Mouse (Mus musculus) retina, embryonic 14.5 days (tissue): ENCODE data around the gene Cdk2ap2.

Experiments
- DNase-seq: peaks from one replicate; pipeline ENCODE4 v3.0.0-alpha.2; 2015; ENCODE audit warnings: low spot score

The Cdk2ap2 gene

DNA sequence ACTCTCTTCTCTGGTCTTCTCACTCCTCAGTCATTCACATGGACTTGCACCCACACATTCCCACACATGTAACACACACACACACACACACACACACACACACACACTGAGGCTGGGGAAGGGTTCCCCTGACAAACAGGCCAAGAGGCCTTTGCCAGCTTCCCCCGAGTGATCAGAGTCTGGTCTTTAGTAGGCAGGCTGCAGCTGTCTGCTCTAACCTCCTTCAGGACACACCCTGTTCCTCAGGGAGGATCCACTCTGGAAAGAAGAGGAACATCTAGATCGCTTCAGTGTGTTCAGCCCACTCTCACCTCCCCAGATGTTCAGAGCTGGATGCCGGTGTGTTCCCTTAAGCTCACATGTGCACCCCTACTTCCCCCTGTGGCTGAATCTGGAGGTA lies 2.6 kb upstream of the Cdk2ap2 start:
- no peak for DNase-seq

DNA sequence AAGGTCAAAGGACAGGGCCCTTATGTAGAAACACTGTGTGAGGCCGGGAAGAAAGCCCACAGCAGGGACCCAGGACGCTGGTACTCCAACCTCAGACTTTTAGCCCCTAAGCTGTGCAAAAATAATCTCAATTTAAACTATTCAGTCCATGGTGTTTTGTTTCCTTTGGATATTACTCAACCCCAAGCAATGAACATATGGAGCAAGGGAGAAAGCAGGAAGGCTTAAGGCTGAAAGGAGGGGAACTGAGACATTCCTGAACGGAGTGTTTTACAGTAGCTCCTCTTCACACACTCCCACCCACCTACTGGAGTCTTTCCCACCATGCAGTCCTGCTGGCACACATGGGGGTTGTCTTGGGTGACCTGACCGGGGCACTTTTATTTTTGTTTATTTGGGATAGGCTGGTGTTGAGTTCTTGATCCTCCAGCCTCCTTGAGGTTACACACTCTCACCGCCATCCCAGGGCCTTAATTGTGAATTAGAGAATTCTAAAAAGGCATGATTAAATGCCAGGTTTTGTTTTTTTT lies 2.1 kb upstream of the Cdk2ap2 start:
- no peak for DNase-seq

DNA sequence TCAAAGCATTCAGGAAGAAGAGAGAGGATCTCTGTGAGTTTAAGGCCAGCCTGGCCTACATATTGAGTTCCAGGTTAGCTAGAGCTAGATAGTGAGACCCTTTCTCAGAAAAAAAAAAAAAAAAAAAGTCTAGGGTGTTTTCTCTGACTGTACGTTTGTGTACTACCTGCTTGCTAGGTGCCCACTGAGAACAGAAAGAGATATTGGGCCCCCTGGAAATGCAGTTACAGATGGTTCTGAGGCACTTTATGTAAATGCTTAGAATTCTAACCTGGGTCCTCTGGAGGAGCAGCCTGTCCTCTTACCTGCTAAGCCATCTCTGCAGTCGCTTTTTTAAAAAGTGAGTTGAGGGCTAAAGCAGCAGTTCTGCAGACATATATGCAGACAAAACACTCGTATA lies 1.2 kb upstream of the Cdk2ap2 start:
- no peak for DNase-seq

DNA sequence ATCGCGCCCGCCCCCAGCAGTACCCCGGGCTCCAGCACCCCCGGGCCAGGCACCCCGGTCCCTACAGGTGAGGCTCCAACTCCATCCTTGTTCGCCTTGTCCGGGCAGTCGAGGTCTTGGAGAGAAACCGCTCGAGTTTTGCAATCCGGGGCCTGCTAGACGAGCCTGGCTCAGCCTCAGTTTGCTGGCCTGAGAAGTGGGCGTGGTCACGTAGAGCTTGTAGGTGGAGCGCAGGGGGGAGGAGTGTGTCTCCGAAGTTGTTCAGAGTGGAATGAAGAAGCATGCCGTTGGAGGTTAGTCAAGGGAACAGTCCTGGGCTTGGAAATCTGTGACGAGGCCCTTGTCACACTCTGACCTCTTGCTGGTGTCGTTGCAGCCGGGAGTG lies 451 bp downstream of the Cdk2ap2 start:
- DNase-seq = no peak

DNA sequence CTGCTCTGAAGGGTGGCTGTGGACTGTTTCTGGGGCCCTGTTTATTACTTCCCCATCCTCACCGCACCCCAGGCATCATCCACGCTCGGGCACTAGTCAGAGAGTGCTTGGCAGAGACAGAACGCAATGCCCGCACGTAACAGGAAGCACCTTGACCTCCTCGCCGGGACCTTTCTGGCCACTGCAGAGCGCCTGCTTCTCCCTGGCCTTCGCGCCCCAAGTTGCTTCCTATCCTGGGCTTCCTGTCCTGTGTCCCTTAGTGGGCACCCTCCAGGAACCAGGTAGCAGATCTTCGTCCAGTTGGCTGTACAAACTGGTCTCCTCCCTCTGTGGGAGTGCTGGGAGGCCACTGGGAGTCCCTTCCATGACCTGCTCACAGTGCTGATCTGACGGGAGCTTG lies 1.4 kb downstream of the Cdk2ap2 start:
- DNase-seq = no peak

DNA sequence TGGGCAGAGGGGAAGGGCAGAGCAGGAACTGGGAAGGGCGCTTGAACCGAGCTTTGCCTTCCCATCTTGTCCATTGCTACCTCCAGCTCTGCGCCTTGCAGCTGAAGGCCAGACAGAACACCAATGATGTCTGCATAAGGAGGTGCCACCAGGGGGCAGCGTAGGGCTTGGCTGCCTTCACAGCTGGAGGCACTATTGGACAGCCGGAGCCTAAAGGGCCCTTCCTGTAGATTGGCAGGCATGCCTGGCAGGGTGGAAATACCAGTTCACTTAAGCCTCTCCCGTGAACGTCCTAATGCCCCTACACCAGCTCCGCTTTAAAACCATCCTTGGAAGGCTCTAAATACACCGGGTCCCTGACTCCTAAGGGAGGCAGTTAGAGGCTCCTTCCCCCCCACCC lies 2.1 kb downstream of the Cdk2ap2 start:
- peak; percentile 98 for DNase-seq

DNA sequence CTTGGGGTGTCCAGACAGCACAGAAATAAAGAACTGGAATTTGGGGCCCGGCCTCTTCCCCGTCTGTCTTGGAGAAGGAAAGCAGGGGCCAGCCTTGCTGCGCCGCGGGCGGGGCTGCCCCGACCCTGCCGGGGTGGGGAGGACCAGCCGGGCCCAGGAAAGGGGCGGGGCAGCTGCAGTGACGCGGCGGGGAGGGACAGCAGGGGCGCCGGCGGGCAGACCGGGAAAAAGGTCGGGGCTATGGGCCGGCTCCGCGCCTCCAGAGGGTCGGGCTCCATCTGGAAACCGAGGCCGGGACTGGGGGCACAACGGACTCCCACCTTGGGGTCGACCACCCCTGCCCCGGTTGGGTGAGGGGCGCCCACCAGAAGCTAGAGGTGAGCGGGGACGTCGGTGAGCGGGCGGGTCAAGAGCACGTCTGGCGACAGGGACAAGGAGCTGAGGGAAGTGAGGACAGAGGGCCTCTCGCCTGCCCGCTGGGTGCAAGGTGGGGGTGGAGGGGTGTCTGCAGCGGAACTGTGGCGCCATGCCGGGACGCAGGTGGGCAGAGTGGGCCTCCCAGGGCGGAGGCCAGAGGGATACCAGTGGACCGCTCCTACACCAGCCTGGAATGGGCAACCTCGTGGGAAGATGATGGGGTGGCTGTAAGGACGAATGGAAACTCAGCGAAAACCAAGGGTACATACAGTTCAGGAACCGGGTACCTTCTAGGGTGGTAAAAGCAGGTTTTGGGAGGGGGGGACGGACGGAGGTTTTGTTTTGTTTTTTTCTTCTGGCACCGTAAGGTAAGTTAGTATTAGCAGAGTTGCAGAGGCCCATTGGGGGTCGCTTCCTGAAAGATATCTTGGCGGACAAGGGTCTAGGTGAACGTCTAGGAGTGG lies 3.1 kb downstream of the Cdk2ap2 start, which contains the start of gene Pitpnm1:
Pitpnm1 (plus strand) TSS at position 162 of the 881 bp plus-strand sequence.
- DNase-seq = peak; percentile 76

DNA sequence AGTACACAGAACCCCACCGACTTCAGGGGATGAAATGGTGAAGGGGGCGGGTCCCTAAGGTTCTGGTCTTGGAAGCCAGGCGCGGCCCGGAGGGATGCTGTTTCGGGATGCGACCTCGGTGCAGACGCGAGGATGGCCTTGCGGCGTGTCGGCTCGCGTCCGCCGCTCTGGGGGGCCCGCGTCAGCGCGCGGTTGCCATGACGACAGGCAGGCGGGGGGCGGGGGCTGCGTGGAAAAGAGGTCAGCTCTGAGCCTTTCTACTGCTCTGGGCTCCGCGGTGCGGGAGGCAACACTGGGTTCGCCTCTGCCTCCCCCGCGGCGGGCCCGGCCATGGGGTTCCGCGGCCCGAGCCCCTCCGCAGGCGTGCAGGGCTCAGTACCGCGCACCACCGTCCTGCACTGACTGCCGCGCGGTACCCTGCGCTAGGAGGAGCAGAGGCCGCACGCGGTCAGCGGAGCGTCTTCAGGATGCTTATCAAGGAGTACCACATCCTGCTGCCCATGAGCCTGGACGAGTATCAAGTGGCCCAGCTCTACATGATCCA lies 3.8 kb downstream of the Cdk2ap2 start:
- DNase-seq = peak; percentile 83

DNA sequence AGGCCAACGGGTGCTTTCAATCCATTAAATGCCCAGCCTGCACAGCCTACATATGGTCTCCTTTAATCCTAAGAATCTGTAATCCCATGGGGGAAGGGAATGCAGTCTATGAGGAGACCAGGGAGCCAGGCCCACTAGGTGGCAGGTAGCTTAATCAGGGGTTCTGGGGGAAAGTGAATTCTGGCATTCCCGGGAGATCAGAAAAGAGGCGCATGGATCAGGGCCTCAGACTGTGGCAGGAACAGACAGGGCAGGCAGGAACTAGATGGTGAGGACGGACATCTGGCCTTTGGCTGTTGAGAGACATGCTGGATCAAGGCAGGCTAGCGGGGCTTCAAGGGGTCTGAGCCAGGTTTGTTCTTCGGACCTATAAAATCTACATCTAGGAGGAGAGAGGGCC lies 4.5 kb downstream of the Cdk2ap2 start:
- peak; percentile 62 for DNase-seq

DNA sequence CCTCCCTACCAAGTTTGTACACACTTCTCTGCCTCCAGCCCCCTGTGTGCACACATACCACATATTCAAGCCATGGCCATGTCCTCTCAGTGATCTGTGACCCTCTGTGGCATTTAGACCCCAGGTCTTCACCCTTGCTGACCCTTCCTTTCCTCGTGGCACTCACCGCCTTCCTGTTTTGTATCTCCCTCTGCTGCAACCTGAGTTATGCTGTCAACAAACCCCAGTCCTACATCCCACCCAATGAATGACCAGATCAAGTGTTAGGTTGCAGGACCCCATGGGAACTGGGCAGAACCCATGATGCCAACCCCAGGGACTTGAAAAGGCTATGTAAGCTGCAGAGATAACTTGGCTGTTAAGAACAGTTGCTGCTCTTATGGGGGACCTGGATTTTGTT lies 5.1 kb downstream of the Cdk2ap2 start:
- DNase-seq = no peak

DNA sequence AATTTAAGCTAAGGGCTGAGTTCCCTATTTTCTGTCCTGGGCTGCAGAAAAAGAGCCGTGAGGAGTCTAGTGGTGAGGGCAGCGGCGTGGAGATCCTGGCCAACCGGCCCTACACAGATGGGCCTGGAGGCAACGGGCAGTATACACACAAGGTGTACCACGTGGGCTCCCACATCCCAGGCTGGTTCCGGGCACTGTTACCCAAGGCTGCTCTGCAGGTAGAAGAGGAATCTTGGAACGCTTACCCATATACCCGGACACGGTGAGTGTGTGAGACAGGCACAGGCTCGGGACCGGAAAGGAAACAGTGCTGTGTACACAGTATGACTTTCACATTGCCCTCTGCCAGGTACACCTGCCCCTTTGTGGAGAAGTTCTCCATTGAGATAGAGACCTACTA lies 5.6 kb downstream of the Cdk2ap2 start:
- DNase-seq = no peak

DNA sequence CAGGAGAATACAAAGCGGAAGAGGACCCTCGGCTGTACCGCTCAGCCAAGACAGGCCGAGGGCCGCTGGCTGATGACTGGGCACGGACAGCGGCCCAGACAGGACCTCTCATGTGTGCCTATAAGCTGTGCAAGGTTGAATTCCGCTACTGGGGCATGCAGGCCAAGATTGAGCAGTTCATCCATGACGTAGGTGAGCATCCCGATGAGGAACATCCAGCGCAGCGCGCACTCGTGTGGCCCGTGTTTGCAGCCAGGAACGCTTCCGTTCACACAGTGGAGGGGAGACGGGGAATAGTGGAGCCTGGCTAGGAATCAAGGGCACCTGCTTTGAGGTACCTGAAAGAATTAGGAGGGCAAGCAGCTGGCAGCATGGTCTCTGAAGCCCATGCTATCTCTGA lies 6.3 kb downstream of the Cdk2ap2 start:
- DNase-seq = no peak

DNA sequence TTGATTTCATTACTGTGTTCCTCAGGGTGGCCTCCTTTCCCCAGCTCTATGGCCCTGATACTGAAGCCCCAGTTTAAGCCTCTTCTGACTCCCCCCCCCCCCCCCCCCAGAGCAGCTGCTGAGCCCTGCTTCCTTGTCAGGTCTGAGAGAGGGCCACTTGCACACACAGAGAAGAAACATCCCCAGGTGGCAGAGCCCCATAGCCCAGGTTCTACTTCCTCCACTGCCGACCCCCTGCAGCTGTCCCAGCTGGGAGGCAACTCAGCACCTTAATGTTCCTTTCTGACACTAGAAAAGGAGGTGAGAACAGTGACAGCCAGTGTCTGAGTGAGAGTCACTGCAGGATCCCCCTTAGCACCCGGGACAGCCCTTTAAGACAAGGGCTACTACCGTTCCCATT lies 6.8 kb downstream of the Cdk2ap2 start:
- DNase-seq = no peak

DNA sequence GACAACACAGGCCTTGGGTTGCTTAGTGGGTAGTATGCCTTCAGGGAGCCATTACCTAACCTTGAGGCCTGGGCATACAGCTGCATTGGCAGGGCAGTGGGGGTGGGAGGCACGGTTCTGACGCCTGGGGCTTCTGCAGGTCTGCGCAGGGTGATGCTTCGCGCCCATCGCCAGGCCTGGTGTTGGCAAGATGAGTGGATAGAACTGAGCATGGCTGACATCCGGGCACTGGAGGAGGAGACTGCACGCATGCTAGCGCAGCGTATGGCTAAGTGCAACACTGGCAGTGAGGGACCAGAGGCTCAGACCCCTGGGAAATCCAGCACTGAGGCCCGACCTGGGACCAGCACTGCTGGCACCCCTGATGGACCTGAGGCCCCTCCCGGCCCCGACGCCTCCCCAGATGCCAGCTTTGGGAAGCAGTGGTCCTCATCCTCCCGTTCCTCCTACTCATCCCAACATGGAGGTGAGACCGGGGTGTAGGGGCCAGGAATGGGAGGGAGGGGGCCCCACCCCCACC lies 7.8 kb downstream of the Cdk2ap2 start:
- no peak for DNase-seq

DNA sequence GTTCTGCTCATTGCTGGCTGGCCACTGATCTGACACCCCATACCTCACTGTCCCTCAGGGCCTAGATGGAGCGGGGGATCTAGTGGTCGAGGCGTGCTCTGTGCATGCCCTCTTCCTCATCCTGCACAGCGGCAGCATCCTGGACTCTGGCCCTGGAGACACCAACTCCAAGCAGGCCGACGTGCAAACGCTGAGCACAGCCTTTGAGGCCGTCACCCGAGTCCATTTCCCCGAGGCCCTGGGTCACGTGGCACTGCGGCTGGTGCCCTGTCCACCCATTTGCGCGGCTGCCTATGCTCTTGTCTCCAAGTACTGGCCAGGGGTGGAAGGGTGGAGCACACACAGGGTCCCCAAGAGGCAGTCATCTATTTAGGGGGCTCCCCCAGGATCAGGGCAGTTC lies 9.7 kb downstream of the Cdk2ap2 start:
- no peak for DNase-seq

DNA sequence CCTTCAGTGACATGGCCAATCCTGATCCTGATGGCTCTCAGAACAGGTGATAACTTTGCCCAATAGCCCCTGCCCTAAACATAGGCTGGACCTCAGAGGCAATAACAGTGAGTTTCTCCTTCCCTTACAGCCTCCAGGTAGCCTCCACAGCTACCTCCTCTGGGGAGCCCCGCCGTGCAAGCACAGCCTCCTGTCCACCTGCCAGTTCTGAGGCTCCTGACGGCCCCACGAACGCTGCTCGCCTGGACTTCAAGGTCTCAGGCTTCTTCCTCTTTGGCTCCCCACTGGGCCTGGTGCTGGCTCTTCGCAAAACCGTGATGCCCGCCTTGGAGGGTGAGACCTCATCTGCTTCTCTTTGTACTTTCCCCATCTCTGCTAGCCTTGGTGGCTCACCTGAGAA lies 11.6 kb downstream of the Cdk2ap2 start:
- no peak for DNase-seq

DNA sequence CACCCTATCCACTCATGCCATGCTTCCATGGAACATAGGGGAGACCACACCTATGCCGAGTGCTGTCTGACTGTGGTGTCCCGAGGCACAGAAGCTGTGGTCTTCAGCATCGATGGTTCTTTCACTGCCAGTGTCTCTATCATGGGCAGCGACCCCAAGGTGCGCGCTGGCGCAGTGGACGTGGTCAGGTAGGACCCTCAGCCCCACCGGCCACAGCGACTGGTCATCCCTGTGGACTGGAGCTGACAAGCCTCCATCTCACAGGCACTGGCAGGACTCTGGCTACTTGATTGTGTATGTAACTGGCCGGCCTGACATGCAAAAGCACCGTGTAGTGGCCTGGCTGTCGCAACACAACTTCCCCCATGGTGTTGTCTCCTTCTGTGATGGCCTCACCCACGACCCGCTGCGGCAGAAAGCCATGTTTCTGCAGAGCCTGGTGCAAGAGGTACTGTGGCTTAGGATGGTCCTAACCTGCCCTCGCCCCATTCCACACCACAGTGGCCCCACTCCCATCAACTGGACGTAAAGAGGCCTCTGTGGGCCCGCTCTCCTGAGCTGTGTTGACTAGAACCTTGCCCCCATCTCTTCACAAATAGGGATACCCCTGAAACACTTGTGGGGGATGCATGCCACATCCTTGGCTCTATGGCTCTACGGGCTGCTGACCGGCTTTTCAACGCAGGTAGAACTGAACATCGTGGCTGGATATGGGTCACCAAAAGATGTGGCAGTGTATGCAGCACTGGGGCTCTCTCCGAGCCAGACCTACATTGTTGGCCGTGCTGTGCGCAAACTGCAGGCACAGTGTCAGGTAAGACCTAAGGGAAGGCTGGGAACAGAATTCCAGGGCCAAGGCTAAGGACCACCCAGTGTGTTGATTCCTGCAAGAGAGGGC lies 15.3 kb downstream of the Cdk2ap2 start:
- no peak for DNase-seq

DNA sequence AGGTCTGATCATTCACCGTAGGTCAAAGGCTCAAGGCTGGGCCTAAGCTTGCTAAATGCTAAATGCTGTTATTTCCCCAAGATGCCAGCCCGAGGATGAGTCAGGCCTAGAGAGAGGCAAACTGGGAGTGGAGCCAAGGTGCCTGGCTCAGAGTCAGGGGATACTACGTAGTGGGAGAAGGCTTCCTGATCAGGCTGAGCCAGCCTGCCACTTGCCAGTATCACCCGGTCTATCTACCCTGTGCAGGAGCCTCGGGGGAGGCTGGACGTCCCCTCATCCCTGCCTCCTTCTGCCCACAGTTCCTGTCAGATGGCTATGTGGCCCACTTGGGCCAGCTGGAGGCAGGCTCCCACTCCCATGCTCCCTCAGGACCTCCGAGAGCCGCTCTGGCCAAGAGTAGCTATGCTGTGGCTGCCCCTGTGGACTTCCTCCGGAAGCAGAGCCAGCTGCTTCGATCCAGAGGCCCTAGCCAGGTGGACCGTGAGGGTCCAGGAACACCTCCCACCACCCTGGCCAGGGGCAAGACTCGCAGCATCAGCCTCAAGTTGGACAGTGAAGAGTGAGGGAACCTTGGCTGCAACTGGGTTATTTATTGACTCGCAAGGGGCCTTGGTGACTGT lies 16.3 kb downstream of the Cdk2ap2 start:
- no peak for DNase-seq

DNA sequence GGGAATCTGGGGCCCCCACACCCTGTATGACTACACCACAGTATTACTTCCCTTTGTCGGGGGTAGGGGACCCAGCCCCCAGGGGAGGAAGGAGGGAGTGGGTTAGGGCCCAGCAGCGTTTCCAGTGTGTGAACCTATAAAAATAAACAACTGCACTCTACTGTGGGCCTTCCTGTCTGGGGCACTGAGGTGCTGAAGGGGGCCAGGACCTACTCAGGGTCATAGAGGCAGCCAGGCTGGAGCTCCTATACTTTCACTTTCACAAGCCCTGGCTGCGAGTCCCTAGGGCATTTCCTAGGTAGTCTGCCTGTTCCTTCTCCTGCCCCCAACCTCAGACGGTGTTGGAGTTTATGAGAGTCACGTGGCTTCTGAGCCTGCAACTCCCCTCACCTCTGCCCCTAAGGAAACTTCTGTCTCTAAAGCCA lies 16.8 kb downstream of the Cdk2ap2 start:
- DNase-seq = no peak

DNA sequence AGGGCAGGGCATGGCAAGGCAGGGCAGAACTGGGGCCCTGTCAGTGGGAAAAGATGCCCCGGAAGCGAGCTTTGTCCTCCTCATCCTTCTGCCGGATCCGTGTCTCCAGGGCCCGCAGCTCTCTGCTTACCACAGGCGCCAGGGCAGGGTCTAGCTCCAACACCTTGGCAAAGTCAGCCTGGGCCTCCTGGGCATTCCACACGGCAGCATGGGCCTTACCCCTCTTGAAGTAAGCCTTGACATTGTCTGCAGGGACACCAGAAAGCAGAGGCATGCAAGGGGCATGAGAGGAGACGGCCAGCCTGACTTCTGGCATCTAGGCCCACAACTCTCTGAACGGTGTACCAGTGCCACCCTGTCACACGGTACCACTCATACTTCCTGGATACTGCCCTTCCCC lies 17.6 kb downstream of the Cdk2ap2 start:
- no peak for DNase-seq

DNA sequence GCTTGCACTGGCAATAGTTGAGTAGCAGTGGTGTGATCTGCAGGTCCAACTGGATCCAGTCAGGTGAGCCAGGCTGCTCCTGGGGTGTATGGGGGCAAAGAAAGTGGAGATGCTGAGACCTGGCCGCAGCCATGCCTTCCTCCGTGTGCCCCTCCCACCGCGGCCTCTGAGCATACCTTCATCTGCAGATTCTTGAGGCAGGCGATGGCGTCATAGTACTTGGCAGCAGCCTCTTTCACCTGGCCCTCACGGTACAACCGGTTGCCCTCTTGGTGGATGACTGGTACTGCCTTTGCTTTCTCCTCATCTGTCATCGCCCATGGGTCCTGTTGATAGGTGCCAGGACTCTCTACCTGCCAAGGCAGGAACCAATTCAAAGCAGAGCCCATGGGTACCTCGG lies 18.2 kb downstream of the Cdk2ap2 start:
- no peak for DNase-seq

DNA sequence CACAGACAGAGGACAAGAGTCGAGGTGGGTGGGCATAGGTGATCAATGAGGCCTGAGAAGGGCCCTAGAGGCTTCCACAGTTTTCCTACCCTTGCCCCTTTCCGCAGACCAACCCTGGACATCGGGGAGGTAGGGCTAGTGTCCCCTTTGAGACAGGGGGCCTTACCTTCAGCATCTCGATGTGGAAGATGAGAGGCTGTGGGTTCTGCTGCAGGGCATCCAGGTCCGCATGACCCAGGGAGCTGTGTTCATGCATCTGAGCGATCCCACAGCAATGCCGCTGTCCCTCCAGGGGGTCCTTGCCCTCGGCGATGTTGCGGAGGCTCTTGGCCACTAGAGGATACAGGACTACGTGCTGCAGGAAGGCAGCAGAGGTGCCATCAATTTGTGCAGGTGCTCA lies 18.8 kb downstream of the Cdk2ap2 start:
- DNase-seq = no peak
